Mouse (Mus musculus): ENCODE results near the gene Pgpep1l. TPM values are rescaled to one million over a fixed set of nuclear protein-coding genes. Genes with fewer than 3 reads are reported as not detected.
"Not testable (repeated sequence)": the region's sequence is repeated elsewhere in the genome, so short reads cannot be mapped to it uniquely, and the experiment has no call there.

Gene Pgpep1l
- total RNA-seq (2017): 0.87 TPM in 1 of 3 replicates, not detected in the others

GRCm38 (mm10) chr7:68264028-68264453 is at the start of gene Pgpep1l:
TSS of gene Pgpep1l (minus strand) at chr7:68264233.
- no peak for ATAC-seq (replicated peaks; ENCODE audit: insufficient number of reproducible peaks, low FRiP score, low TSS enrichment, poor library complexity, severe bottlenecking)

- no peak for ATAC-seq (replicated peaks; ENCODE audit: insufficient number of reproducible peaks, low FRiP score, low TSS enrichment, poor library complexity, severe bottlenecking)
These were observed 49.2 kb upstream of the Pgpep1l start for GRCm38 (mm10) chr7:68313038-68313782.

- no peak for ATAC-seq (replicated peaks; ENCODE audit: insufficient number of reproducible peaks, low FRiP score, low TSS enrichment, poor library complexity, severe bottlenecking)
These were observed 48.4 kb upstream of the Pgpep1l start for GRCm38 (mm10) chr7:68312395-68312794.

GRCm38 (mm10) chr7:68311469-68311868 is 47.4 kb upstream of the Pgpep1l start:
- ATAC-seq (replicated peaks; ENCODE audit: insufficient number of reproducible peaks, low FRiP score, low TSS enrichment, poor library complexity, severe bottlenecking): no peak

- ATAC-seq (replicated peaks; ENCODE audit: insufficient number of reproducible peaks, low FRiP score, low TSS enrichment, poor library complexity, severe bottlenecking): no peak
These were observed 42.7 kb upstream of the Pgpep1l start for GRCm38 (mm10) chr7:68306756-68307155.

GRCm38 (mm10) chr7:68305781-68306575 is 41.9 kb upstream of the Pgpep1l start:
- ATAC-seq (replicated peaks; ENCODE audit: insufficient number of reproducible peaks, low FRiP score, low TSS enrichment, poor library complexity, severe bottlenecking): no peak

GRCm38 (mm10) chr7:68303685-68304084 is 39.7 kb upstream of the Pgpep1l start:
- ATAC-seq (replicated peaks; ENCODE audit: insufficient number of reproducible peaks, low FRiP score, low TSS enrichment, poor library complexity, severe bottlenecking): no peak

- peak; percentile 80 for ATAC-seq (replicated peaks; ENCODE audit: insufficient number of reproducible peaks, low FRiP score, low TSS enrichment, poor library complexity, severe bottlenecking)
These were observed 38.8 kb upstream of the Pgpep1l start for GRCm38 (mm10) chr7:68302586-68303433.

GRCm38 (mm10) chr7:68301160-68301559 is 37.1 kb upstream of the Pgpep1l start:
- ATAC-seq (replicated peaks; ENCODE audit: insufficient number of reproducible peaks, low FRiP score, low TSS enrichment, poor library complexity, severe bottlenecking): no peak

- no peak for ATAC-seq (replicated peaks; ENCODE audit: insufficient number of reproducible peaks, low FRiP score, low TSS enrichment, poor library complexity, severe bottlenecking)
These were observed 34.5 kb upstream of the Pgpep1l start for GRCm38 (mm10) chr7:68298381-68299076.

- ATAC-seq (replicated peaks; ENCODE audit: insufficient number of reproducible peaks, low FRiP score, low TSS enrichment, poor library complexity, severe bottlenecking): no peak
These were observed 32.5 kb upstream of the Pgpep1l start for GRCm38 (mm10) chr7:68296487-68296886.

GRCm38 (mm10) chr7:68293997-68294789 is 30.2 kb upstream of the Pgpep1l start:
- ATAC-seq (replicated peaks; ENCODE audit: insufficient number of reproducible peaks, low FRiP score, low TSS enrichment, poor library complexity, severe bottlenecking): no peak

GRCm38 (mm10) chr7:68291603-68292002 is 27.6 kb upstream of the Pgpep1l start:
- ATAC-seq (replicated peaks; ENCODE audit: insufficient number of reproducible peaks, low FRiP score, low TSS enrichment, poor library complexity, severe bottlenecking): no peak

- ATAC-seq (replicated peaks; ENCODE audit: insufficient number of reproducible peaks, low FRiP score, low TSS enrichment, poor library complexity, severe bottlenecking): no peak
These were observed 25.0 kb upstream of the Pgpep1l start for GRCm38 (mm10) chr7:68289081-68289480.

- not testable (repeated sequence) for ATAC-seq (replicated peaks; ENCODE audit: insufficient number of reproducible peaks, low FRiP score, low TSS enrichment, poor library complexity, severe bottlenecking)
These were observed 24.0 kb upstream of the Pgpep1l start for GRCm38 (mm10) chr7:68288000-68288399.

- no peak for ATAC-seq (replicated peaks; ENCODE audit: insufficient number of reproducible peaks, low FRiP score, low TSS enrichment, poor library complexity, severe bottlenecking)
These were observed 23.5 kb upstream of the Pgpep1l start for GRCm38 (mm10) chr7:68287582-68287981.

GRCm38 (mm10) chr7:68286526-68287481 is 22.8 kb upstream of the Pgpep1l start:
- ATAC-seq (replicated peaks; ENCODE audit: insufficient number of reproducible peaks, low FRiP score, low TSS enrichment, poor library complexity, severe bottlenecking): no peak
